Mouse (Mus musculus) inflammation-experienced regulatory T-cells, adult 6 months (primary cell): ENCODE measurements around the gene Klhl33. TPM values are rescaled to one million over a fixed set of nuclear protein-coding genes. Genes with fewer than 3 reads are reported as not detected.
"Not testable (repeated sequence)": the region's sequence is repeated elsewhere in the genome, so short reads cannot be mapped to it uniquely, and the experiment has no call there.

Experiments used
- ATAC-seq: one replicate; pipeline ENCODE4 v1.8.0; 2017
- polyA plus RNA-seq, 3 experiments: library from polyadenylated mRNA; unstranded; fragments of 100-300 nt; shearing (Covaris generic); gene quantifications; one replicate each; pipeline ENCODE4 v1.2.1; 2017

The Klhl33 gene
- polyA plus RNA-seq = under 1 TPM in 2 of 3 experiments, not detected in 1; 0.09 to 0.13 TPM

- no peak for ATAC-seq
These were observed at the start of gene Klhl33 for GRCm38 (mm10) chr14:50897374-50897765. Gene Klhl33 (minus strand): TSS chr14:50897507.

GRCm38 (mm10) chr14:50945526-50945925 is 48.2 kb upstream of the Klhl33 start:
- not testable (repeated sequence) for ATAC-seq

GRCm38 (mm10) chr14:50945081-50945480 is 47.8 kb upstream of the Klhl33 start:
- not testable (repeated sequence) for ATAC-seq

- ATAC-seq = peak; percentile 87
These were observed 47.3 kb upstream of the Klhl33 start for GRCm38 (mm10) chr14:50944668-50945033.

- peak; percentile 87 for ATAC-seq
These were observed 46.8 kb upstream of the Klhl33 start, which contains the start of gene Gm49342 for GRCm38 (mm10) chr14:50943932-50944667. Gene Gm49342 (plus strand): TSS chr14:50944517.

GRCm38 (mm10) chr14:50938940-50939339 is 41.6 kb upstream of the Klhl33 start:
- peak; percentile 73 for ATAC-seq

GRCm38 (mm10) chr14:50938119-50938908 is 41.0 kb upstream of the Klhl33 start:
- no peak for ATAC-seq

- no peak for ATAC-seq
These were observed 39.3 kb upstream of the Klhl33 start for GRCm38 (mm10) chr14:50936649-50937048.

GRCm38 (mm10) chr14:50931493-50932020 is 34.2 kb upstream of the Klhl33 start:
- no peak for ATAC-seq

- ATAC-seq = peak; percentile 95
These were observed 33.6 kb upstream of the Klhl33 start, which contains the start of the genes Pip4p1 and Pnp for GRCm38 (mm10) chr14:50930754-50931492. Gene Pip4p1 (minus strand): TSS chr14:50930856. Gene Pnp (plus strand): TSS chr14:50931082.

GRCm38 (mm10) chr14:50930377-50930753 is 33.1 kb upstream of the Klhl33 start:
- ATAC-seq = peak; percentile 16

- ATAC-seq = no peak
These were observed 32.6 kb upstream of the Klhl33 start for GRCm38 (mm10) chr14:50929951-50930350.

- ATAC-seq = no peak
These were observed 30.1 kb upstream of the Klhl33 start for GRCm38 (mm10) chr14:50927366-50927765.

GRCm38 (mm10) chr14:50925111-50925920 is 28.0 kb upstream of the Klhl33 start:
- peak; percentile 11 for ATAC-seq

- ATAC-seq = peak; percentile 95
These were observed 27.2 kb upstream of the Klhl33 start, which contains the start of the genes Osgep and Apex1 for GRCm38 (mm10) chr14:50924281-50925064. Gene Osgep (minus strand): TSS chr14:50924893. Gene Apex1 (plus strand): TSS chr14:50924968.

- ATAC-seq = not testable (repeated sequence)
These were observed 26.1 kb upstream of the Klhl33 start for GRCm38 (mm10) chr14:50923437-50923836.

GRCm38 (mm10) chr14:50911356-50911755 is 14.0 kb upstream of the Klhl33 start:
- ATAC-seq = no peak

GRCm38 (mm10) chr14:50908126-50908525 is 10.8 kb upstream of the Klhl33 start:
- ATAC-seq = no peak

GRCm38 (mm10) chr14:50905327-50905726 is 8.0 kb upstream of the Klhl33 start:
- ATAC-seq = not testable (repeated sequence)

- no peak for ATAC-seq
These were observed 7.5 kb upstream of the Klhl33 start for GRCm38 (mm10) chr14:50904828-50905129.
